Mouse (Mus musculus) hindbrain, postnatal 0 days (tissue): ENCODE results near the gene Prss54. TPM values are rescaled to one million over a fixed set of nuclear protein-coding genes. Genes with fewer than 3 reads are reported as not detected.

Experiments used
- ATAC-seq: fragments of 200-750 bp; cut with Nextera tagmentation; 2 replicates; pipeline ENCODE4 v1.8.0; 2017; ENCODE audit warnings: mild to moderate bottlenecking, moderate TSS enrichment, moderate library complexity
- DNase-seq: peaks from one replicate; pipeline ENCODE4 v3.0.0-alpha.2; 2015; ENCODE audit warnings: low spot score
- H3K27ac ChIP-seq: fragments of 300-500 bp; sonication (generic); 2 replicates; pipeline ENCODE4 v1.5.1; 2014; ENCODE audit warnings: mild to moderate bottlenecking
- H3K27me3 ChIP-seq: fragments of 300-500 bp; sonication (generic); 2 replicates; pipeline ENCODE4 v1.6.1; 2014; ENCODE audit warnings: low read length, mixed read lengths; ENCODE audit not compliant: insufficient read depth
- H3K36me3 ChIP-seq: fragments of 300-500 bp; sonication (generic); 2 replicates; pipeline ENCODE4 v1.6.1; 2014; ENCODE audit warnings: low read length, mixed read lengths; ENCODE audit not compliant: insufficient read depth
- H3K4me1 ChIP-seq: fragments of 300-500 bp; sonication (generic); 2 replicates; pipeline ENCODE4 v1.6.1; 2014; ENCODE audit warnings: antibody characterized with exemption, low read length, mixed read lengths; ENCODE audit not compliant: insufficient read depth
- H3K4me2 ChIP-seq: fragments of 300-500 bp; sonication (generic); 2 replicates; pipeline ENCODE4 v1.6.1; 2014; ENCODE audit warnings: low read depth, mild to moderate bottlenecking, low read length, moderate library complexity, mixed read lengths
- H3K4me3 ChIP-seq: fragments of 300-500 bp; sonication (generic); 2 replicates; pipeline ENCODE4 v1.5.1; 2014; ENCODE audit warnings: low read length
- H3K9ac ChIP-seq: fragments of 300-500 bp; sonication (generic); replicated peaks from 2 replicates; pipeline ENCODE4 v1.6.1; 2014; ENCODE audit warnings: mild to moderate bottlenecking, low read length, moderate library complexity, mixed read lengths
- H3K9me3 ChIP-seq: fragments of 300-500 bp; sonication (generic); 2 replicates; pipeline ENCODE4 v1.6.1; 2016; ENCODE audit warnings: low read length, mixed read lengths
- CTCF ChIP-seq: IDR thresholded peaks from 2 replicates; pipeline ENCODE4 v1.5.1; 2016; ENCODE audit warnings: antibody characterized with exemption, control low read depth, low read depth
- WGBS: fragments of 180-500 bp; shearing (Covaris S2); extraction: QIAGEN DNeasy Blood & Tissue Kit; methylation state at CpG from one replicate; pipeline ENCODE4 v1.1.7; 2014; 5-methylcytosine and 5-hydroxymethylcytosine counted together
- polyA plus RNA-seq: library from polyadenylated mRNA; unstranded; fragments of >200 nt; fragmentation: Nextera tagmentation; extraction: Ambion mirVana; gene quantifications from 2 replicates; pipeline ENCODE4 v1.2.1, GENCODE M21; 2015
- total RNA-seq: library from RNA; depleted of rRNA; stranded (reverse); fragments of >200 nt; gene quantifications from 2 replicates; pipeline ENCODE4 v1.2.3, GENCODE M21; 2014; rRNA removed

The Prss54 gene
- total RNA-seq (not detected in 2 replicates), polyA plus RNA-seq (not detected in 2 replicates)

DNA sequence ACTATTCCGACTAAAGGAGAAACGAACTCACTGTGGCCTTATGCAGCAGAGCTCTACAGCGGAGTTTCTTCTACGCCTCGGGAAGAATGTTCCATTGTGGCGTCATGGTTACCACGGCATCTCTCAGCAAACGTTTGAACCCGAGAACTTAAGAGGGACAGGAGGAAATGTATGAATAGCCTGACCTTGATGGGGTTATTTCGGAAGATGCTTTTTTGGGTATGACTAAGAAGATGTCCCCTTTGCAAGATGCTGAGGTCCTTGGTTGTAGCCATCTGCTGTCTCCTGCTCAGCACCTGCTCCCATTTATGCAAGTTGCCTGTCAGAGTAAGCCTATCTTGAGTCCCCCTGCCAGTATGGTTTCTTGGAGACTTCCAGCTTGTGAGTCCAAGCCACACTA lies at the start of gene Prss54:
TSS of gene Prss54 (minus strand) at position 101 of the 400 bp plus-strand sequence.
- DNase-seq (no peak), ATAC-seq (no peak)
- Histone ChIP-seq H3K4me3 (no peak within 1 kb of the TSS), H3K9ac (no peak within 1 kb of the TSS), H3K36me3 (no peaks in the 10 kb centered on the region), H3K27me3 (no peaks in the 10 kb centered on the region), H3K4me2 (no peak within 1 kb of the TSS), H3K9me3 (no peaks in the 10 kb centered on the region), H3K4me1 (no peaks in the 10 kb centered on the region), H3K27ac (no peak within 1 kb of the TSS)
- no peak for TF ChIP-seq CTCF
- 78% methylated on average over 10 of the region's 10 CpGs for WGBS

DNA sequence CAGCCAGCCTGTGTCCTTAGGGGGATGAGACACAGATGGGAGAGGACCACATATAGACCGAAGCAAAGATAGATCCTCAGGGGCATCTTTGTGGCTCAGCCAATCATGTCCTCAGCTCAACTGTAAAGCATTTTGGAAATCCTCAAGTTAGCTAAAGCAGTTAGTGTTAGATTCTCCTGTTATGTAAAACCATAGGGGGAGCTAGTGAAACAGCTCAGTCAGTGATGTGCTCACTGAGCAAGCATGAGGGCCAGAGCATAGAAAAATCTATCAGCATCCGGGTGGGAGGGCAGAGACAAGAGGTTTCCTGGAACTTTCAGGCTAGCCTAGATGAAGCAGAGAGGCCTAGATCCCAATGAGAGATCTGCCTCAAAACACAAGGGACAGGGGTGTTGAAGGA lies 48.7 kb upstream of the Prss54 start:
- Histone ChIP-seq H3K4me1 (no peaks in the 10 kb centered on the region), H3K36me3 (no peaks in the 10 kb centered on the region), H3K4me3 (no peak overlapping the region), H3K9ac (no peak overlapping the region), H3K9me3 (no peaks in the 10 kb centered on the region), H3K27ac (no peak overlapping the region), H3K27me3 (no peaks in the 10 kb centered on the region), H3K4me2 (no peak overlapping the region)
- ATAC-seq (no peak), DNase-seq (no peak)
- 85% methylated on average over 2 of the region's 2 CpGs for WGBS
- no peak for TF ChIP-seq CTCF

- H3K9ac ChIP-seq = no peak overlapping the region
- no peaks in the 10 kb centered on the region for H3K36me3 ChIP-seq
- no peaks in the 10 kb centered on the region for H3K27me3 ChIP-seq
- no peak for DNase-seq
- no peaks in the 10 kb centered on the region for H3K9me3 ChIP-seq
- H3K4me3 ChIP-seq = no peak overlapping the region
- no peak for ATAC-seq
- no peak overlapping the region for H3K4me2 ChIP-seq
- H3K27ac ChIP-seq = no peak overlapping the region
- H3K4me1 ChIP-seq = no peaks in the 10 kb centered on the region
- 92% methylated on average over 2 of the region's 2 CpGs for WGBS
- no peak for TF ChIP-seq CTCF
Measured at GRCm38 (mm10) chr8:95620046-95620445, 43.9 kb upstream of the Prss54 start.

- ATAC-seq (no peak), DNase-seq (no peak)
- no peak overlapping the region for H3K9ac ChIP-seq
- H3K4me1 ChIP-seq = no peaks in the 10 kb centered on the region
- no peak overlapping the region for H3K27ac ChIP-seq
- no peak overlapping the region for H3K4me2 ChIP-seq
- whole genome bisulfite sequencing = 89% methylated on average over 7 of the region's 7 CpGs
- H3K9me3 ChIP-seq = no peaks in the 10 kb centered on the region
- no peak overlapping the region for H3K4me3 ChIP-seq
- H3K27me3 ChIP-seq = no peaks in the 10 kb centered on the region
- TF ChIP-seq CTCF = no peak
- no peaks in the 10 kb centered on the region for H3K36me3 ChIP-seq
Measured at GRCm38 (mm10) chr8:95616383-95616782, 40.2 kb upstream of the Prss54 start.

GRCm38 (mm10) chr8:95611769-95612168 lies 35.6 kb upstream of the Prss54 start:
- Histone ChIP-seq H3K36me3 (no peaks in the 10 kb centered on the region), H3K27ac (no peak overlapping the region), H3K4me1 (no peaks in the 10 kb centered on the region), H3K4me2 (no peak overlapping the region), H3K9ac (no peak overlapping the region), H3K9me3 (no peaks in the 10 kb centered on the region), H3K27me3 (no peaks in the 10 kb centered on the region), H3K4me3 (no peak overlapping the region)
- WGBS = 76% methylated on average over 5 of the region's 5 CpGs
- TF ChIP-seq CTCF = no peak
- ATAC-seq = no peak
- no peak for DNase-seq

DNA sequence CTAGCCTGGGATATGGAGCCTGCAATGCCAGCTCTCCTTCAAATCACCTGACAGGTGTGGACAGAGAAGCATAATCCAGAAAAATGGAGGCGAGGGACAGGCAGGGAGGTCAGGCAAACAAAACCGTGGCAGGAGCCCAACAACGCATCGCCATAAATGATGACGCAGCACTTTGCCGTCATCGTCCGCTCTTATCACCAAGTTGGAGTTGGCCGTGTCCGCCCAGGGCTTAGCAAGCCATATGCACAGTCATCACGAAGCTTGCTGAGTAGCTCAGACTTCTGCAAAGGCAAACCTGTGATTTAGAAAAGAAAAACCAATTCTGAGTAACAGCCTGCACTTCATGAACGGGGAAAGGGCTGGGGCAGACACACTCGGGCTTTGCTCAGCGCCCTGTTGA lies 34.6 kb upstream of the Prss54 start:
- H3K36me3 ChIP-seq = no peaks in the 10 kb centered on the region
- H3K4me3 ChIP-seq = no peak overlapping the region
- 85% methylated on average over 14 of the region's 14 CpGs for WGBS
- H3K4me2 ChIP-seq = no peak overlapping the region
- H3K4me1 ChIP-seq = no peaks in the 10 kb centered on the region
- H3K9ac ChIP-seq = no peak overlapping the region
- H3K27me3 ChIP-seq = no peaks in the 10 kb centered on the region
- H3K9me3 ChIP-seq = no peaks in the 10 kb centered on the region
- no peak for ATAC-seq
- DNase-seq = no peak
- H3K27ac ChIP-seq = no peak overlapping the region
- TF ChIP-seq CTCF = no peak

DNA sequence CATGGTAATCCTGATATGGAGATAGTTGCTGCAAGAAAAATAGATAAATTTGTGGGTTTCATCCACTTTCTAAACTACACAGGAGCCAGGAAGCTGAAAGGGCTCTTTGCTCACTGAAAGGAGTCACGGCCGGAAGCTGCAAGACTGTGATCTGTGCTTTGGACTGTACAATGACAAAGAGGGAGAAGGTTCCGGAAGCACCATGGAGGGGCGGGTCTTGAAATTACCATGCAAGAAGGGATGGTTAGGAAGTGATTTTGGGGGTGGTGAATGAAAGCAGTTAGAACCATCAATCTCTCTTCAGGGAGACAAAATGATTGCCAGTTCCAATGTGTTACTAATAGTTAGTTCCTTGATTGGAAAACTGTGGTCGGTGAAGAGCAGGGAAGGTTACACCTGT lies 33.3 kb upstream of the Prss54 start:
- Histone ChIP-seq H3K4me1 (no peaks in the 10 kb centered on the region), H3K36me3 (no peaks in the 10 kb centered on the region), H3K4me2 (no peak overlapping the region), H3K9me3 (no peaks in the 10 kb centered on the region), H3K4me3 (no peak overlapping the region), H3K9ac (no peak overlapping the region), H3K27me3 (no peaks in the 10 kb centered on the region), H3K27ac (no peak overlapping the region)
- 84% methylated on average over 5 of the region's 5 CpGs for WGBS
- no peak for ATAC-seq
- DNase-seq = no peak
- no peak for TF ChIP-seq CTCF
